Mouse (Mus musculus) CH12.LX (cell line): ENCODE results near the gene Uck2.

Source experiments
- BHLHE40 ChIP-seq: IDR thresholded peaks from 2 replicates; pipeline ENCODE4 v1.6.1; 2011; ENCODE audit warnings: mild to moderate bottlenecking, low read depth, low read length, improper control_type of control experiment
- CTCF ChIP-seq, 2 experiments: IDR thresholded peaks in 1 of 2; conservative IDR thresholded peaks in 1 of 2; 2 replicates each; pipeline ENCODE4 v1.5.1; 2011 to 2012; ENCODE audit warnings: low read depth in 2 of 2, low read length in 2 of 2, improper control_type of control experiment in 1 of 2, inconsistent platforms in 1 of 2, mild to moderate bottlenecking in 1 of 2, moderate library complexity in 1 of 2
- EP300 ChIP-seq: IDR thresholded peaks from 2 replicates; pipeline ENCODE4 v1.6.1; 2011; ENCODE audit warnings: low read length, improper control_type of control experiment
- GABPA ChIP-seq: IDR thresholded peaks from 2 replicates; pipeline ENCODE4 v1.6.1; 2012; ENCODE audit warnings: low read depth, low read length, improper control_type of control experiment, inconsistent platforms; ENCODE audit not compliant: insufficient replicate concordance
- HCFC1 ChIP-seq: IDR thresholded peaks from 2 replicates; pipeline ENCODE4 v1.6.1; 2012; ENCODE audit warnings: low read depth, mild to moderate bottlenecking, inconsistent platforms, low read length, improper control_type of control experiment
- JUN ChIP-seq: IDR thresholded peaks from 2 replicates; pipeline ENCODE4 v1.6.1; 2011; ENCODE audit warnings: low read depth, mild to moderate bottlenecking, low read length, improper control_type of control experiment, moderate library complexity; ENCODE audit not compliant: insufficient read depth
- KAT2A ChIP-seq: IDR thresholded peaks from 2 replicates; pipeline ENCODE4 v1.6.1; 2012; ENCODE audit warnings: low read length, improper control_type of control experiment, inconsistent platforms; ENCODE audit not compliant: insufficient replicate concordance
- MAX ChIP-seq: IDR thresholded peaks from 2 replicates; pipeline ENCODE4 v1.6.1; 2011; ENCODE audit warnings: low read length, improper control_type of control experiment
- POLR2A ChIP-seq: IDR thresholded peaks from 2 replicates; pipeline ENCODE4 v1.6.1; 2011; ENCODE audit warnings: low read depth, mild to moderate bottlenecking, improper control_type of control experiment, low read length
- RAD21 ChIP-seq: IDR thresholded peaks from 2 replicates; pipeline ENCODE4 v1.6.1; 2011; ENCODE audit warnings: low read depth, mild to moderate bottlenecking, low read length, improper control_type of control experiment, moderate library complexity
- SIN3A ChIP-seq: IDR thresholded peaks from 2 replicates; pipeline ENCODE4 v1.6.1; 2012; ENCODE audit warnings: low read length, improper control_type of control experiment, inconsistent platforms
- SMC3 ChIP-seq: IDR thresholded peaks from 2 replicates; pipeline ENCODE4 v1.6.1; 2011; ENCODE audit warnings: low read depth, low read length, improper control_type of control experiment
- TBP ChIP-seq: conservative IDR thresholded peaks from 2 replicates; pipeline ENCODE4 v1.6.1; 2011; ENCODE audit warnings: low read depth, low read length, improper control_type of control experiment
- USF1 ChIP-seq: IDR thresholded peaks from 2 replicates; pipeline ENCODE4 v1.6.1; 2014; ENCODE audit warnings: low read depth, mild to moderate bottlenecking, inconsistent platforms, low read length, improper control_type of control experiment

DNA sequence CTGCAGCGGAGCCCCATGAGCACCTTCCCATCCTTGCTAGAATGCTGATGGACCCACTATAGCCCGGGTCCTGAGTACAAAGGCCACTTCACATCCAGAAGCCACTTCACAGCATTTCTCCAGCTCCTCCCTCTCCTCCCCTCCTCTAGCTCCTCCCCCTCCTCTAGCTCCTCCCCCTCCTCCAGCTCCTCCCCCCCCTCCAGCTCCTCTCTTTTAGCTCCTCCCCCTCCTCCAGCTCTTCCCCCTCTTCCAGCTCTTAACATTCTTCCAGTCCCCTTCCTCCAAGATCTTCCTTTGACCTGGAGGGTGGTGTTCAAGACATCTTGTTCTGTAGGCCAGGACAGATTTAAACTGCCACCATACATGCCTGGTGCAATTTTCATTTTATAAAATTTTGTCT is 15.0 kb upstream of the Uck2 start:
- TF ChIP-seq CTCF (conservative IDR thresholded peaks at IDR 0.05 in 1 of 2, IDR thresholded peaks at IDR 0.05 in 1 of 2; ENCODE audit: low read depth in 2 of 2, low read length in 2 of 2) (no peak), BHLHE40 (no peak), SMC3 (no peak), POLR2A (no peak), MAX (no peak), EP300 (no peak), HCFC1 (no peak), JUN (no peak), GABPA (no peak), SIN3A (no peak), TBP (no peak), USF1 (no peak), RAD21 (no peak), KAT2A (no peak)
